Mouse (Mus musculus) hindbrain, embryonic 12.5 days (tissue): Measurements from ENCODE around the gene Zfp980. TPM values are rescaled to one million over a fixed set of nuclear protein-coding genes. Genes with fewer than 3 reads are reported as not detected.
A peak's percentile ranks its signal among the peaks of the same experiment; 100 is the strongest.
"Not testable (repeated sequence)": the region's sequence is repeated elsewhere in the genome, so short reads cannot be mapped to it uniquely, and the experiment has no call there.

Experiments used
- ATAC-seq: fragments of 200-750 bp; cut with Nextera tagmentation; 2 replicates; pipeline ENCODE4 v1.8.0; 2017; ENCODE audit warnings: moderate TSS enrichment; ENCODE audit not compliant: low FRiP score
- H3K27ac ChIP-seq: fragments of 300-500 bp; sonication (generic); 2 replicates; pipeline ENCODE4 v1.5.1; 2016; ENCODE audit warnings: mild to moderate bottlenecking
- H3K27me3 ChIP-seq: fragments of 300-500 bp; sonication (generic); 2 replicates; pipeline ENCODE4 v1.6.1; 2016; ENCODE audit warnings: mild to moderate bottlenecking
- H3K36me3 ChIP-seq: fragments of 300-500 bp; sonication (generic); 2 replicates; pipeline ENCODE4 v1.6.1; 2016; ENCODE audit warnings: mild to moderate bottlenecking
- H3K4me1 ChIP-seq: fragments of 300-500 bp; sonication (generic); 2 replicates; pipeline ENCODE4 v1.6.1; 2016
- H3K4me2 ChIP-seq: fragments of 300-500 bp; sonication (generic); replicated peaks from 2 replicates; pipeline ENCODE4 v1.6.1; 2016; ENCODE audit warnings: mild to moderate bottlenecking
- H3K4me3 ChIP-seq: fragments of 300-500 bp; sonication (generic); 2 replicates; pipeline ENCODE4 v1.5.1; 2016; ENCODE audit warnings: mild to moderate bottlenecking
- H3K9ac ChIP-seq: fragments of 300-500 bp; sonication (generic); 2 replicates; pipeline ENCODE4 v1.6.1; 2016; ENCODE audit warnings: mild to moderate bottlenecking, moderate library complexity
- H3K9me3 ChIP-seq: fragments of 300-500 bp; sonication (generic); replicated peaks from 2 replicates; pipeline ENCODE4 v1.6.1; 2016; ENCODE audit warnings: mild to moderate bottlenecking
- WGBS: fragments of 180-500 bp; shearing (Covaris S2); methylation state at CpG from one replicate; pipeline ENCODE4 v1.1.7; 2016; 5-methylcytosine and 5-hydroxymethylcytosine counted together
- polyA plus RNA-seq: library from polyadenylated mRNA; unstranded; fragments of >200 nt; fragmentation: Nextera tagmentation; extraction: Ambion mirVana; gene quantifications from 2 replicates; pipeline ENCODE4 v1.2.1, GENCODE M21; 2016

Zfp980 gene
- polyA plus RNA-seq, result not detected in 2 replicates

DNA sequence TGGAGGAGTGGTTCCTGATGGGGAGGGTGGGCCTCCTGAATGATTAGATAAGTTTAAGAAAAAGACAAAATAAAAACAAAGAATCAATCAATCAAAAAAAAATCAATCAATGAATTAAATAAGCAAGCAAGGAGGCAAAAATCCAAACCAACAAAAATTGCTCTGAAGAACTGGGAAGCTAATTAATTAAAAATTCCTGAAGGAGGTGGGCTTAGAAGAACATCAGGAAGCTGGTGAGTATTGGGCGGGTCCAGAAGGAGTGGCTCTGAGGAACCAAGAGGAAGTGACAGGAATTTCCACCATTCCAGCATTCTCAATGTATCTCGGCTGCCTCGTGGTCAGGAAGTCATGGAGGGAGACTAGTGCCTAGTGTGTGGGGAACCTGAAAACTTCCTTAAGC, at the start of gene Zfp980:
TSS of gene Zfp980 (plus strand) at position 301 of the 400 bp plus-strand sequence.
- H3K4me1 ChIP-seq, H3K4me2 ChIP-seq, H3K36me3 ChIP-seq, H3K9ac ChIP-seq, H3K4me3 ChIP-seq, H3K27me3 ChIP-seq, H3K27ac ChIP-seq, ATAC-seq, H3K9me3 ChIP-seq: not testable (repeated sequence)
- WGBS, result 79% methylated on average over 3 of the region's 3 CpGs

DNA sequence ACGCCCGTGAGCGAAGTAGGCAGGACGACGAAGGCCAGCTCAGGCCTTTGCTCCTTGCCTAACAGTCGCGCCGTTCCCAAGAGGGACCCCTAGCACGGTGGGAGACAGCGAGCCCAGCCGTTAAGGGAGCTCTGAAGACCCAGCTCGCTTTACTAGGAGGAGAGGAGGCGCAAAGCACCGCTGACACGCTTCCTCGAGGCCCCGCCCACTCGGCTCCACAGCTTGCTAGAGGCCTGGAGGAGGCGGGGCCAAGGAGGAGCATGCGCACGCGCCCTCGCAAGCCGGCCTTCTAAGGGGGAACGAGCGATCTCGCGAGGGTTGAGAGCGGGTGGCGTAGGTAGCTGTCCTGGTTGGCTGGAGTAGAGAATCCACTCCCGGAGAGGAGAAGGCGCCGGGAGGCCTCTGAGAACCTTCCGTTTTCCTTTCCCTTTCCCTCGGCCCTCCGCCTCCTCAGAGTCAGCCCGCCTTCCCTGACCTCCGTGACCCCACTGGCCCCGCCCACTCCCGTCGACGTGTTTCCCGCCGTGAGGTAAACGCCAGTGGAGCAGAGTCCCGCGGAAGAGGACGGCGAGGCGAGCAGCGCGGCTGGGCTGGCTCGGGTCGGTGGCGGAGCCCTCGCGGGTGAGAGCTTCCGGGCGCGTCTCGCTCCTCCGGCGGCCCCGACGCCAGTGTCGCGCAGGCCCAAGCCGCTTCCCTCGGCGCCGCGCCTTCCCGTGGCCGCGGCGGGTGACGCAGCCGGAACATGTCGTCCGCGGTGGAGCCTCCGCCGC, 29.9 kb upstream of the Zfp980 start:
- Histone ChIP-seq H3K4me2 (peak overlapping the region; percentile 30), H3K4me3 (peak overlapping the region; percentile 6; the same call in 1 of the 2 replicates)
- not testable (repeated sequence) for H3K27ac ChIP-seq, H3K36me3 ChIP-seq, H3K27me3 ChIP-seq, H3K9ac ChIP-seq, ATAC-seq, H3K9me3 ChIP-seq, H3K4me1 ChIP-seq
- 26% methylated on average over 70 of the region's 83 CpGs for WGBS

GRCm38 (mm10) chr4:145674286-145674780, 3.8 kb downstream of the Zfp980 start:
- not testable (repeated sequence) for H3K36me3 ChIP-seq, H3K27ac ChIP-seq, H3K4me1 ChIP-seq, H3K9me3 ChIP-seq, H3K4me2 ChIP-seq, ATAC-seq, H3K4me3 ChIP-seq, H3K9ac ChIP-seq, H3K27me3 ChIP-seq
- WGBS, result 67% methylated on average over 2 of the region's 2 CpGs

- H3K4me2 ChIP-seq, H3K4me1 ChIP-seq, H3K4me3 ChIP-seq, H3K36me3 ChIP-seq, H3K9ac ChIP-seq, H3K27me3 ChIP-seq, H3K27ac ChIP-seq: not testable (repeated sequence)
- 86% methylated on average over 3 of the region's 3 CpGs for WGBS
- peaks cover 18% of the 10 kb centered on the region for H3K9me3 ChIP-seq
- ATAC-seq, result peak; percentile 40; the same call in 1 of the 2 replicates
Observed at GRCm38 (mm10) chr4:145680217-145680616, 9.7 kb downstream of the Zfp980 start.

GRCm38 (mm10) chr4:145680672-145681387, 10.3 kb downstream of the Zfp980 start:
- H3K9me3 ChIP-seq, result peaks cover 18% of the 10 kb centered on the region
- not testable (repeated sequence) for H3K36me3 ChIP-seq, H3K9ac ChIP-seq, H3K4me2 ChIP-seq, H3K4me3 ChIP-seq, H3K27ac ChIP-seq, H3K4me1 ChIP-seq, H3K27me3 ChIP-seq
- ATAC-seq, result 0 out of 2 replicates have a peak, but pooled peaks have one; percentile 46
- 28% methylated on average over 1 of the region's 1 CpGs for WGBS

GRCm38 (mm10) chr4:145682021-145682420, 11.5 kb downstream of the Zfp980 start:
- not testable (repeated sequence) for H3K27ac ChIP-seq, H3K4me1 ChIP-seq, H3K4me3 ChIP-seq, H3K4me2 ChIP-seq, ATAC-seq, H3K9ac ChIP-seq, H3K27me3 ChIP-seq, H3K36me3 ChIP-seq
- 83% methylated on average over 10 of the region's 11 CpGs for WGBS
- peaks cover 19% of the 10 kb centered on the region for H3K9me3 ChIP-seq

DNA sequence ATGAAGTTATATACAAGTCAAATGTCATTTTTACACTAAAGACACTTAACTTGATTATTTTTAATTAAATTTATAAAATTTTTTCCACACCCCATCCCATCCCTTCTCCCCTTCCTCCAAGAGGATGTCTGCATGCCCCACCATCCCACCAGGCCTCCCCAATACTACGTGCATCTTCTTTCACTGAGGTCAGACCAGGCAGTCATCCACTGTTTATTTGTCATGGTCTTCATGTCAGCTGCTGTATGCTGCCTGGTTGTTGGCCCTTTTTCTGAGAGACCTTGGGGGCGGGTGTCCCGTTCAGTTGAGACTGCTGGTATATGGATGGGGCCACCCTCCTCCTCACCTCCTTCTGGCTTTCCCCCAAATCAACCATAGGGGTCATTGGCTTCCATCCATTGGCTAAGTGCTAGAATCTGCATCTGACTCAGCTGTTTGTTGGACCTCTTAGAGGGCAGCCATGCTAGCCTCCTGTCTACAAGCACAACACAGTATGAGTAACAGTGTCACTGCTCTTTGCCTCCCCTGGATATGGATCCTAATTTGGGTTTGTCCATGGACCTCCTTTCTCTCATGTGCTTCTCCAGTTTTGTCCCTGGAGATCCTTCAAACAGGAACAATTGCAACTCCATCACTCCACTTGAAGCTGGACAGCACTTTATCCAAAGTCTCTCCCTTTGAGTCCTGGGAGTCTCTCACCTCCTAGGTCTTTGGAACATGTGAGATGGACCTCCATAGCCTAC, 12.7 kb downstream of the Zfp980 start:
- H3K27ac ChIP-seq, H3K4me1 ChIP-seq, H3K4me3 ChIP-seq, H3K27me3 ChIP-seq, H3K36me3 ChIP-seq, H3K4me2 ChIP-seq, H3K9ac ChIP-seq: not testable (repeated sequence)
- WGBS, result 81% methylated on average over 3 of the region's 3 CpGs
- peak; percentile 46; the same call in 1 of the 2 replicates for ATAC-seq
- peaks cover 22% of the 10 kb centered on the region for H3K9me3 ChIP-seq

DNA sequence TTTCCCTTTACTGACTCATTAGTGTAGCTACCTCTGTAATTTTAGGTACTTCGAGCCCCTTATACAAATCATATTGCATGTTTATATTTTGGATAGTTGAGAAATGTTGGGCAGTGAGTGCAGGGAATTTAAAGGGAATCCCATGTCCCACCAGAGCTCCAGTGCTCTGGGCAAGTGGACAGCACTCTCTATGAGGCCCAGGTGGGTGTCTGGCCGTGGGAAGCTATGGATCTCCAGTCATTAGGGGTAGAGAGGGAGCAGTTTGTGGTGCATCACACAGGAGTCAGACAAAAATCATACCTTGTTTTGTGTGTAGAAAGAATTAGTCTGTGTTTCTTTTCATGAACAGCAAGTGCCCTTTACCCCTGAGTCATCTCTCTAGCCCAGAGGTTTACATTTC, 15.6 kb downstream of the Zfp980 start:
- H3K27ac ChIP-seq, H3K36me3 ChIP-seq, H3K9ac ChIP-seq, H3K4me2 ChIP-seq, H3K27me3 ChIP-seq, H3K4me1 ChIP-seq, ATAC-seq, H3K4me3 ChIP-seq: not testable (repeated sequence)
- WGBS, result 53% methylated on average over 2 of the region's 2 CpGs
- H3K9me3 ChIP-seq, result peaks cover 16% of the 10 kb centered on the region; the same call in 1 of the 2 replicates

GRCm38 (mm10) chr4:145744935-145745644, 74.6 kb downstream of the Zfp980 start:
- ATAC-seq, result peak; percentile 93
- not testable (repeated sequence) for H3K4me1 ChIP-seq
- WGBS, result 2% methylated on average over 52 of the region's 83 CpGs

GRCm38 (mm10) chr4:145745645-145745991, 75.1 kb downstream of the Zfp980 start:
- H3K9me3 ChIP-seq, H3K36me3 ChIP-seq, H3K27me3 ChIP-seq, H3K4me3 ChIP-seq, H3K27ac ChIP-seq, H3K4me2 ChIP-seq, H3K4me1 ChIP-seq, H3K9ac ChIP-seq: not testable (repeated sequence)
- whole genome bisulfite sequencing, result no CpG with 5 or more reads among the region's 30 CpGs
- ATAC-seq, result peak; percentile 72

More at GRCm38 (mm10) chr4:145744935-145745644, 74.6 kb downstream of the Zfp980 start:
- Histone ChIP-seq H3K4me2 (peak overlapping the region; percentile 45), H3K4me3 (peak overlapping the region; percentile 36)
- H3K27ac ChIP-seq, H3K27me3 ChIP-seq, H3K9ac ChIP-seq, H3K9me3 ChIP-seq, H3K36me3 ChIP-seq: not testable (repeated sequence)
